Mouse (Mus musculus) natural killer cell, adult 2 months (primary cell): ENCODE results near the gene Socs7.
"Not testable (repeated sequence)": the region's sequence is repeated elsewhere in the genome, so short reads cannot be mapped to it uniquely, and the experiment has no call there.

Experiments
- DNase-seq, 2 experiments: peaks; one replicate each; pipeline ENCODE4 v3.0.0; 2022; ENCODE audit warnings: low spot score in 2 of 2

Gene Socs7

DNA sequence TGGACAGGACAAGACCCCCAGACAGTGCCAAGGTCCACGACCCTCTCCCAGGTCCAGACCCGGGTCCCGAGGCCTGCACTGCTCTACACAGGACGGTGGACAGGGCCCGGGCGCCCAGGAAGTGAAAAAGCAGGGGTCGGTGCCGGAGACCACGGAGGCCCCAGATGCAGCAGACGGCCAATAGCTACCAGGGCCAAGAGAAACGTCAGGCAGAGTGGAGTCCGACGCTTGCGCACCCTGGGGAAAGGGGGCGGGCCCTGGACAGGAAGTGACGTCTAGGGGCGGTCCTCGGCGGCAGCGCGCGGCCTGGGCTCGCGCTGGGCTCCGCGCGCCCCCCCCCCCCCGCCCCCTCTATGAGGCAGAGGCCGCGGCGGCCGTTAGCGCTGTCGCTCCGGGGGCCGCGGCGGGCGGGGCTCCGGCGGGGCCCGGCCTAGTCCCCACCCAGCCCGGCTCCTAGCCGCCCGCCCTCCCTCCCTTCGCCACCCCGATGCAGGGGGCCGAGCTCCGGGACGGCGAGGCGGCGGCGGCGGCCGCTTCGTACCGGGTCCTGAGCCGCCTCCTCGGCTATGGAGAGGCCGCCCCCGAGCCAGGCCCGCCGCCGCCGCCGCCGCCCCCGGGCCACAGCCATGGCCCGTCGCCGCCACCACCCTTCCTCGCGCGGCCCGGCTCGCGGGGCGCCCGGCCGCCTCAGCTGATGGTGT is at the start of gene Socs7:
Gene Socs7 (plus strand): TSS at position 604 of the 701 bp plus-strand sequence.
- DNase-seq: peak; percentile 90 to 92

- DNase-seq: not testable (repeated sequence)
Measured at GRCm38 (mm10) chr11:97312871-97313270, 49.5 kb upstream of the Socs7 start.

DNA sequence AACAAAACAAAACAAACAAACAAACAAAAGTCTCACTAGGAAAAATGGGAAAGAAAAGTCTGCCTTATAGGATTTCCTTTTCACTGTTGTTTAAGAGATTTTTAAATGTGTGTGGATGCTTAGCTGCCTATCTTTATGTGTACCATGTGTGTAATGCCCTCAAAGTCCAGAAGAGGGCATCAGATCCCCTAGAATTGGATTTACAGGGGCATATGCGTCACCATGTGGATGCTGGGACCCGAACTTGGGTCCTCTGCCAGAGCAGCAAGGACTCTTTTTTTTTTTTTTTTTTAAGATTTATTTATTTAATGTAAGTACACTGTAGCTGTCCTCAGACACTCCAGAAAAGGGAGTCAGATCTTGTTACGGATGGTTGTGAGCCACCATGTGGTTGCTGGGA is 48.2 kb upstream of the Socs7 start:
- DNase-seq: peak; percentile 25 to 37

- DNase-seq: no peak
Measured at GRCm38 (mm10) chr11:97314751-97315503, 47.4 kb upstream of the Socs7 start.

DNA sequence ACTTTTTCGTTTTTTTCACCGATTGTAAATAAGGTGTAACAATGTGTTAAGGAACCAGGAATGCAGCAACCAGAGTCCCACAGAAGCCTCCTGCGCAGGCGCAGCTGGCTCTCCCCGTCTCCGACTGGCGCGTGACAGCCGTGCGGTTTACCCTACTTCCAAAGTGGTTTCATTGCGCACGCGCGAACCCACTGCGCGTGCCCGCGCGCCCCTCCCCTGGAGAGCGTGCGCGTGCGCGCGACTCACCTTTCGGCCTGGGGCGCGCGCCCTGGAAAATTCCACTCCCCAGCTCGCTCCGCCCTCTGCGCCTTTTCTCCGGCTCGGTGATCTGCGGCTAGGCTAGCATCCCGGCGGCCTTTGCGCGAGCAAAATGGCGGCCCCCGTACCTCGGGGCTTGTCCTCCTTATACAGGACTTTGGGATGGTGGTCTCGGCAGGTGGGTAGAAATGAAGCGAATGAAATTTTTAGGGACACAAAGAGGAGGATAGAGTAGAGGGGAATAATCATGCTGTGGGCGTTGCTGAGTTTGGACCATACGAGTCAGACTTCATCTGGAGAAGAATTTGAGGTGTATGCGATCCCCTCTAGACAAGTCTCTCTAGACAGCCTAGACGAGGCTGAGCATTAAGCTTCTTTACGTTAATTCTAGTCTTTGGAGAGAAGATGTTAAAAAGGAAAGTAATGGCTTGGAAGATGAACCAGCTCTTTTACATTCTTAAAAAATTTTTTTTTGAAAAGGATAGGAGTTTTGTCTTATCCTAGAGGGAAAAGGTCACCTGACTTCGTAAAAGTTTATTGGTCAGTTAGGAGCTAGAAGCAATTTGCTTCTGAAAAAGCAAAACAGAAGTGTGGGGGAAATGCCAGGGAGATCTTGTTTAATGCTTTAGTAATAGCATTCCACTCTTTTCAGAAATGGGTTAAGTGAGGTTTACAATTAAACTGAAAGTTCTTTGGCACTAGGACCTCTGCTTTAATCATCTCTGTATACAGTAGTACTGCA is 46.5 kb upstream of the Socs7 start, which contains the start of gene Mrpl45:
Gene Mrpl45 (plus strand): TSS at position 213 of the 1,000 bp plus-strand sequence.
- peak; percentile 96 to 98 for DNase-seq

GRCm38 (mm10) chr11:97321197-97321596 is 41.2 kb upstream of the Socs7 start:
- no peak for DNase-seq

DNA sequence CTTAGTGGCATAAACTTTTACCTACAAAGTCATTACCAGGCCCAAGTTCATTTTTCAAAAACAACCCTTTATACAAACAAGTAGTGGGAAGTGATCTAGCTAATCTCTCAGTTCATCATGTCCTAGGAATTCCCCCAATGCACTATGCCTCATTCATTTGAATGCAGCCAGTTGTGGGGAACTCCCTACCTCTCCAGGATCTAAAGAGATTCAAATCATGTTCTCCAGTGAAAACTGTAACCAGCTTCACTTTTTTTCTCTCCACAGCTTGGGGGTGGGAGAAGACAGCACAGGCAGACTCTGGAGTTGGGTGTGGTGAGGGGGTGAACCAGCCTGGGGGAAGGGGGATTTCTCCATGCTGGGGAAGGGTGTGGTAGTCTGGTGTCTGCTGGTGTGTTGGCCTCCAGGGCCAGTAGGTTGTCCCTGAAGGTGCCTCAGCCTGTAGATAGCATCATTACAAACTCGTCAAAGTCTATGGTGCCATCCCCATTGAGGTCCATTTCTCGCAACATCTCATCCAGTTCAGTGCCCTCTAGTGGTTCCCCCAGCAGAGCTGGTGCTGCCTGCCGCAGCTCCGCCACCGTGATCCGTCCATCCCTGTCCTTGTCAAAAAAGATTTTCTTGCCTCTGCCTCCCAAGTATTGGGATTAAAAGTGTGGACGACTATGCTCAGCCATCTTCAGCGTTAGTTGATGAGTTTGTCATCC is 40.3 kb upstream of the Socs7 start:
- not testable (repeated sequence) for DNase-seq

- DNase-seq: no peak
Measured at GRCm38 (mm10) chr11:97325224-97325623, 37.1 kb upstream of the Socs7 start.

DNA sequence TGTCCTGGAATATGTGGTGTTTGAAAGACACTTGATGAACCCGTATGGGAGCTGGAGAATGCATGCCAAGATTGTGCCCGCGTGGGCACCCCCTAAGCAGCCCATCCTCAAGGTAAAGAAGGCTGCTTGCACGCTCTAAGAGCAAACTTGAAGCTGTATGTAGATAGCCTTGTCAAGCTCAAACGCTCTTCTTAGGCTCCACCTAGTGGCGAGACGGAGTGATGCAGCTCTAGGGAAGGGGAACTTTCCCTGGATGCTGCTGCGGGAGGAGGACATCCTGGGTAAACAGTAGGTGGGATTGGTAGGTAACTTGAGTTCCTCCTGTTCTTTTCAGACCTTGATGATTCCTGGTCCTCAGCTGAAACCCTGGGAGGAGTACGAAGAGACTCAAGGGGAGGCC is 34.2 kb upstream of the Socs7 start:
- peak in 1 of 2 experiments; percentile 39 for DNase-seq

DNA sequence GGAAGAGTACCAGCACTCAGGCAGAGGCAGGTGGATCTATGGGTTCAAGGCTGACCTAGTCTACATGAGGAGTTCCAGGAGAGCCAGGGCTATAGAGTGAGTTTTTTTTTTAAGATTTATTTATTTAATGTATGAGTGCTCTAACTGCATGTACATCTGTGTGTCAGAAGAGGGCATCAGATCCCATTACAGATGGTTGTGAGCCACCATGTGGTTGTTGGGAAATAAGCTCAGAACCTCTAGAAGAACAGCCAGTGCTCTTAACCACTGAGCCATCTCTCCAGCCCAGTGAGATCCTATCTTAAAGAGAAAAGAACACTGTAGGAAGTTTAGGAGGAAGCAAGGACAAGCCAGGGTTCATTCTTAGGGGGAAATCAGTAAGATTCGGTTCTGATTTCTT is 32.0 kb upstream of the Socs7 start:
- no peak for DNase-seq

DNA sequence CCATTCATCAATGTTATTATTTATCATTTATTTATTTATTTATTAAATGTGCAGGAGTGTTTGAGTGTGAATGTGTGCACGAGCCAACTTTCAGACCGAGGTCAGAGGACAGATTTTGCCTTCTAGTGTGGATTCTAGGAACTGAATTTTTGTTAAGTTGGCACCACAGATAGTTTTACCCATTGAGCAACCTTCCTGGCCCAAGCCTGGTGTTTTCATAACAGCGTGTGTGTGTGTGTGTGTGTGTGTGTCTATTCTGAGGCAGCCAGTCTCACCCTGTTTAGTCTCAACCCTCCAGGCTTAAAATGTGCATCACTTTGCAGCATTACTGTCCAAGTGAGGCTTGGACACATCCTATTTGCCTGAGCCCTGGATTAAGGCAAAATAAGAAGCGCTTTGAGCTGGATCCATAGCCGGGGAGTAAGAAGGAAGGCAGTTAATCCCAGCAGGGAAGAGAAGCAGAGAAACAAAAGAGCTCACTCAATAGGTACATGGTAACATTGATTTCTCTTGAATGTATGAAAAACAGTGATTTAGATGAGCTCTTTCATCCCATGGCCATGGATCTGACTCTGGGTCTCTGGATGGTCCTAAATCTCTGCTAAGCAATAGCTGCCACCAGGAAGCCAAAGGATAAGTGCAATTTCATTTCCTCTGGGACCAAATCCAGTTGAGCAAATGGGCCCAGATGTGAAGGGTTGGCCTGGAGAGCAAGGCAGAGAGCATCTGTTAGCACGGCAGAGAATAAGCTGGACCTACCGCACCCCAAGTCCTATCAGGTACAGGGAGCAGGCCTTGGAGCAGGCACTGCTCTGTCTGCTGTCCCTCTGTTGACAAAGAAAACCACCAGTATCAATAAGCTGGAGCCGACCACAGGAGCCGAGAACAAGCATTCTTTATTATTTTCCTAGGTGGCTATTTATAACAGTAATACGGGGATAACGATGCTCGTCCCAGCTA is 30.8 kb upstream of the Socs7 start:
- DNase-seq: no peak

GRCm38 (mm10) chr11:97333044-97333443 is 29.3 kb upstream of the Socs7 start:
- no peak for DNase-seq

DNA sequence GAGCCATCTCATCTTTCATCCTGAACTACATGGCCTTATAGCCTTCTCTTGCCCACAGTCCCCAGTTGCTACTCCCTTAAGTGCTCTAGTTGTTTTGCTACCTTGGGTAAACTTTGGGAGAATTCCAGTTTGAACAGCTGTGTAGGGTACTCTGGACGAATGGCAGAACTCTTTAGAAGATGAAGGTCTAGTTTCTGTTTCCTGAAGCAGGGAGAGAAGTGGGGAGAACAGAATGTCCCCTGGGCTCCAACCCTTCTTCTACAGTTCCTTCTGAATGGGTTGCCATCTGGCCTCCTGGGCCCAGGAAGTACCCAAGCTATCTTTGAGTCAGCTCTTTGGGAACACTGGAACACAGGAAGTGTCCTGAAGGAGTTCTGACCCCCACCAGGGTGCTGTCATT is 28.5 kb upstream of the Socs7 start:
- DNase-seq: no peak

- no peak for DNase-seq
Measured at GRCm38 (mm10) chr11:97334400-97334799, 28.0 kb upstream of the Socs7 start.

- no peak for DNase-seq
Measured at GRCm38 (mm10) chr11:97336238-97336637, 26.1 kb upstream of the Socs7 start.

GRCm38 (mm10) chr11:97336751-97337345 is 25.5 kb upstream of the Socs7 start:
- no peak for DNase-seq

- no peak for DNase-seq
Measured at GRCm38 (mm10) chr11:97337363-97337762, 25.0 kb upstream of the Socs7 start.

DNA sequence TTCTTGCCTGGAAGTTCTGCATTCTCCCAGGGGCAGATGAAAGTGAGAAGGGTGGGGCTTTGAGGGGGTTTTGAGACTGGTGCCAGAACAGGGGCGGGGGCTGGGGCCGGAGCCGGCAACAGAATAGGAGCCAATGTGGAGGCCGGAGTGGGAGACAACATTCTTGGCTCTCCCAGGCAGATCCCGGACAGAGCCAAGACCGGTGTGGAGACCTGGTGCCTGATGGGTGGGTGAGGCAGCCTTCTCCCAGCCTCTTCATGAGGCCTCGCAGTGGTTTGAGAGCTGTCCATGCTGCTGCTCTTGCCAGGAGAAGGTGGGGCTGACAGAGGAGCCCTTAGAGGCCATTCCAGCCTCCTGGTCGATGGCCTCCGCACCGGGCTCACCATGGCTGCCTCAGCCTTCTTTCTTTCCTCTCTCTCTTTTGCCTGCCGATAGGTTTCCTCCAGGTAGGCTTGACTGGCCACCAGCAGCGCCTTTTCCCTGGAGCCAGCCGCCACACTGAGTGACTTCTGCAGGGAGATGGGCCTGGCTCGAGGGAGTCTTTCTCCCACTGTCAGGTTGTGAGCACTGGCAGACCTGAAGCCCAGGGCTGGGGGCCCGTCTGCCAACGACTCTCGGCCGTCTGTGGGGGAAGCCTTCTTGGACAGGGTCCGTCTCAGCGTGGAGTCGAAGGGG is 23.9 kb upstream of the Socs7 start:
- no peak for DNase-seq

GRCm38 (mm10) chr11:97338977-97339315 is 23.4 kb upstream of the Socs7 start:
- no peak for DNase-seq
